25 mouse cellular contexts compared by ENCODE assay signal in genomic region chr17:8899212-8899611, GRCm38 (mm10).
DNase-seq lines count a peak whose midpoint lies in the region; ATAC-seq and TF ChIP-seq lines count a peak whose summit lies in the region.
"Had no signal": no experiment of that assay in that cellular context is flagged by ENCODE, and none has a peak within 500 bp of the region (broad histone marks: within the 10 kb centered on the region; RNA-seq: fewer than 3 reads in every experiment).

No protein-coding gene starts in this region.

- no peak for ATAC-seq in liver, embryonic 12.5 days
- ATAC-seq in intestine, postnatal 0 days = peak; percentile 68
- peak; percentile 64; the same call in 1 of the 2 replicates for ATAC-seq in kidney, embryonic 15.5 days (replicated peaks; ENCODE audit: low FRiP score)
- ATAC-seq: forebrain, embryonic 16.5 days; hindbrain, embryonic 16.5 days; midbrain, embryonic 16.5 days had no signal

- no peak overlapping the region for H3K9ac ChIP-seq in liver, adult 2 months (ENCODE audit: low read depth, low read length)
- H3K9ac ChIP-seq in liver, embryonic 12.5 days = no peak overlapping the region
- no peak overlapping the region for H3K9ac ChIP-seq in intestine, postnatal 0 days (ENCODE audit: low read depth, low read length)
- no peak overlapping the region for H3K9ac ChIP-seq in kidney, embryonic 15.5 days
- H3K9ac ChIP-seq: heart, embryonic 13.5 days; lung, embryonic 15.5 days had no signal

- no peaks in the 10 kb centered on the region for H3K27me3 ChIP-seq in liver, adult 2 months (ENCODE audit: control insufficient read depth, insufficient read depth, low read length)
- H3K27me3 ChIP-seq in liver, embryonic 12.5 days (replicated peaks) = no peaks in the 10 kb centered on the region; the same call in 1 of the 2 replicates
- H3K27me3 ChIP-seq in intestine, postnatal 0 days (replicated peaks; ENCODE audit: control insufficient read depth, insufficient read depth, low read length) = no peaks in the 10 kb centered on the region
- peaks cover 8% of the 10 kb centered on the region; the same call in 1 of the 2 replicates for H3K27me3 ChIP-seq in kidney, embryonic 15.5 days
- H3K27me3 ChIP-seq: lung, embryonic 15.5 days had no signal

- H3K4me3 ChIP-seq in liver, adult 2 months (ENCODE audit: insufficient read depth, low read depth, low read length) = no peak overlapping the region
- no peak overlapping the region for H3K4me3 ChIP-seq in liver, embryonic 12.5 days
- no peak overlapping the region for H3K4me3 ChIP-seq in intestine, postnatal 0 days (ENCODE audit: low read depth, low read length)
- no peak overlapping the region for H3K4me3 ChIP-seq in kidney, embryonic 15.5 days (replicated peaks)
- no peak overlapping the region for H3K4me3 ChIP-seq in layer of hippocampus, adult 2 months
- H3K4me3 ChIP-seq: erythroblast, embryonic 14.5 days; heart, embryonic 13.5 days; hindbrain, embryonic 10.5 days; lung, embryonic 15.5 days; midbrain, embryonic 10.5 days had no signal

- no peaks in the 10 kb centered on the region for H3K79me2 ChIP-seq in liver, adult 2 months (ENCODE audit: control insufficient read depth, insufficient read depth, low read length)

- no peaks in the 10 kb centered on the region for H3K4me1 ChIP-seq in liver, adult 2 months (ENCODE audit: control insufficient read depth, insufficient read depth, low read length)
- H3K4me1 ChIP-seq in liver, embryonic 12.5 days = no peaks in the 10 kb centered on the region
- H3K4me1 ChIP-seq in intestine, postnatal 0 days (replicated peaks; ENCODE audit: control insufficient read depth, insufficient read depth, low read length) = no peaks in the 10 kb centered on the region
- 0 out of 2 replicates have a peak, but pooled peaks cover 4% of the 10 kb centered on the region for H3K4me1 ChIP-seq in kidney, embryonic 15.5 days

- H3K4me2 ChIP-seq in liver, embryonic 12.5 days = no peak overlapping the region
- no peak overlapping the region for H3K4me2 ChIP-seq in intestine, postnatal 0 days (replicated peaks; ENCODE audit: low read depth)
- H3K4me2 ChIP-seq in kidney, embryonic 15.5 days = no peak overlapping the region
- H3K4me2 ChIP-seq: heart, embryonic 13.5 days; lung, embryonic 15.5 days had no signal

- no peaks in the 10 kb centered on the region for H3K9me3 ChIP-seq in liver, embryonic 12.5 days (replicated peaks)
- no peaks in the 10 kb centered on the region for H3K9me3 ChIP-seq in intestine, postnatal 0 days (ENCODE audit: control insufficient read depth)
- no peaks in the 10 kb centered on the region for H3K9me3 ChIP-seq in kidney, embryonic 15.5 days (replicated peaks)
- H3K9me3 ChIP-seq: heart, embryonic 13.5 days; hindbrain, embryonic 10.5 days; lung, embryonic 15.5 days; midbrain, embryonic 10.5 days had no signal

- TF ChIP-seq POLR2A in liver, adult 2 months (IDR thresholded peaks at IDR 0.05; ENCODE audit: extremely low read depth, insufficient read depth, low read length) = no peak

- WGBS in liver, adult 2 months = 71% methylated on average over 7 of the region's 7 CpGs
- 79% methylated on average over 7 of the region's 7 CpGs for WGBS in liver, embryonic 12.5 days (ENCODE audit: insufficient replicate concordance)
- WGBS in intestine, postnatal 0 days = 80% methylated on average over 7 of the region's 7 CpGs
- 50% methylated on average over 7 of the region's 7 CpGs for WGBS in kidney, embryonic 15.5 days
- WGBS in large intestine, adult 2 months = 73% methylated on average over 7 of the region's 7 CpGs

- DNase-seq in liver, adult 2 months (ENCODE audit: extremely low read depth, low read depth, low spot score) = peak; percentile 78
- peak; percentile 16 for DNase-seq in large intestine, adult 2 months (ENCODE audit: low read depth, low spot score)
- DNase-seq in layer of hippocampus, adult 2 months (ENCODE audit: low spot score in 2 of 2) = no peak
- no peak for DNase-seq in T-cell, adult 2 months (ENCODE audit: low spot score)
- DNase-seq in cerebellum, adult 9-10 months = no peak
- DNase-seq: adrenal gland, postnatal 25 days; B cell, adult 2 months; cerebellum, adult 11-12 months; cerebellum, postnatal 14 days; heart, postnatal 10 days; layer of hippocampus, adult 9-11 months; liver; right cerebral cortex, adult 18-20 months had no signal

- TF ChIP-seq CTCF in liver, adult 2 months (IDR thresholded peaks at IDR 0.05; ENCODE audit: low read depth, low read length) = no peak
- no peak for TF ChIP-seq CTCF in intestine, postnatal 0 days (IDR thresholded peaks at IDR 0.05; ENCODE audit: low read depth)
- TF ChIP-seq CTCF in layer of hippocampus, adult 2 months (conservative IDR thresholded peaks at IDR 0.05) = no peak

- H3K36me3 ChIP-seq in liver, adult 2 months (ENCODE audit: control insufficient read depth, insufficient read depth, low read length) = no peaks in the 10 kb centered on the region
- H3K36me3 ChIP-seq in liver, embryonic 12.5 days = no peaks in the 10 kb centered on the region
- H3K36me3 ChIP-seq in intestine, postnatal 0 days (ENCODE audit: control insufficient read depth, insufficient read depth) = no peaks in the 10 kb centered on the region
- H3K36me3 ChIP-seq in kidney, embryonic 15.5 days = no peaks in the 10 kb centered on the region
- H3K36me3 ChIP-seq: heart, embryonic 13.5 days; lung, embryonic 15.5 days; midbrain, embryonic 10.5 days had no signal

- no peak overlapping the region for H3K27ac ChIP-seq in liver, adult 2 months (replicated peaks; ENCODE audit: insufficient read depth, low read depth, low read length)
- H3K27ac ChIP-seq in liver, embryonic 12.5 days = no peak overlapping the region
- no peak overlapping the region for H3K27ac ChIP-seq in intestine, postnatal 0 days (ENCODE audit: low read depth, low read length)
- no peak overlapping the region for H3K27ac ChIP-seq in kidney, embryonic 15.5 days
- H3K27ac ChIP-seq in layer of hippocampus, adult 2 months = no peak overlapping the region
- H3K27ac ChIP-seq: heart, embryonic 13.5 days; hindbrain, embryonic 10.5 days; lung, embryonic 15.5 days; midbrain, embryonic 10.5 days; stomach, postnatal 0 days had no signal

Comparison
In these comparisons a context has a peak if more than half of its experiments do, and no peak if none do; other contexts are left out.
1. DNase-seq: peak in liver, adult 2 months (single experiment) and large intestine, adult 2 months (single experiment); none in layer of hippocampus, adult 2 months (0 of 2), T-cell, adult 2 months (single experiment) and cerebellum, adult 9-10 months (single experiment).